Mouse (Mus musculus): ENCODE measurements around the gene Ahnak. TPM values are rescaled to one million over a fixed set of nuclear protein-coding genes. Genes with fewer than 3 reads are reported as not detected.

The Ahnak gene
- polyA plus RNA-seq, 1 experiment, result 7.5 TPM

DNA sequence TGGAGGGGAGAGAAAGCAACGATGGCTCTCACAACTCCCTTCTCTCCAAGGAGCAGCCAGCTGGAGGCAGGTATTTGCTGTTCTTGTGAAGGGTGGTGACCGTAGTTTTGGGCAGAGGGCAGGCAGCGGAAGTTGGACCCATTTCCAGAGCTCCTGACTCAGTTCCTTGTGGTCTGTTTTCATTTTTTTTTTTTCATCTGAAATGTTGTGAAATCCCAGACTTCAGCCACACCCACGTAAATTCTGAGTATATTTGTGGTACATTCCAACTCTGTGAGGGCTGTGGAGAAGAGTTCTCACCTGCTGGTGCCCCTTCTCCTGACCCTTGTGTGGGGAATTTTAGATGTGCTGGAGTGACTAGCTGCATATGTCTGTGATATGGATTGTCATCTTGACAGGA, 71.0 kb downstream of the Ahnak start:
- no peak for DNase-seq (ENCODE audit: extremely low spot score in 1 of 2, low spot score in 1 of 2)

DNA sequence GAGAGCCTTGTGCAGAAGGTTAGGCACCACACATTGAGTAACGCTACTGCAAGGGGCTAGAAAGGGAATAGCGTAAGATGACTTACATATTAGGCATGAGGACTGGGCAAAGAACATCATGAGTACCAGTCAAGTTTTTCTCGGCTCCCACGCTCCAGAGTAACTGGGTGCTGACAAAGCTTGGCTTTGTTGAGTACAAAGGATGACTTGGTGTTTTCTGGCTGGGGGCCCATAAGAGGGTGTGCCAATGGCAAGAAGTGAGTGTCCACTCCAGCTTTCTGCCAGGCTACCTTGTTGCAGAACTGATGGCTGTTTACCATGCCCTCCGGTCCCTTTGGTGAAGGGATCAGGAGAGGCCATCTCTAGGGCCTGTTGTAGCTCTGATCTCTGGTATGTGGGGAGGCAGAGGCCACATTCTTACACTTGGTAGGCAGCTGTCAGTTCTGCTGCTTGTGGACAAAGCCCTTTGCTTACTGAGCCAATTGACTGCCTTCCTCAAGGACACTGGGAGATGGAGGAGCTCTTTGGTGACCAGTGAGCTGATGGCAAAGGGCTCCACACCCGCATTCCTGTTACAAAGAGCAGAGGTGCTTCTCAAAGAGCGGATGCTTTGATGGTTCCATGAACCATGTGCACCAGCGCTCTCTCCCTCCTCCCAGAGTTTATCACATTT, 72.3 kb downstream of the Ahnak start:
- DNase-seq (ENCODE audit: extremely low spot score in 1 of 2, low spot score in 1 of 2), result no peak

DNA sequence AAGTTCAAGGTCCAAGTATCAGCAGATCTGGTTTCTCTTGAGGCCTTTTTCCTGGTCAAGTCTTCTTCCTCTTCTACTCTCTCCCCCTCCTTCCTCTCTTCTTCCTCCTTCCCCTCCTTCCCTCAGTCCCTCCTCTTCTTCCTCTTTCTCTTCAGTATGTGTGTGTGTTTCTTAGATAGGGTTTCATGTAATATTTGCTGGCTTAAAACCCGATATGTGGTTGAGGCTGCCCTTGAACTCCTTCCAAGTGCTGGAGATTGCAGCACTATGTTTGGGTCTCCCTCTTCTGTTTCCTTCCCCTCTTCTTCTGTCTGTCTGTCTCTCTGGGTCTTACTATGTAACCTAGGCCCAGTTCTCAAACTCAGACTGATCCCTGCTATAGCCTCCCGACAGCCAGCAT, 73.7 kb downstream of the Ahnak start:
- no peak for DNase-seq (ENCODE audit: extremely low spot score in 1 of 2, low spot score in 1 of 2)

DNA sequence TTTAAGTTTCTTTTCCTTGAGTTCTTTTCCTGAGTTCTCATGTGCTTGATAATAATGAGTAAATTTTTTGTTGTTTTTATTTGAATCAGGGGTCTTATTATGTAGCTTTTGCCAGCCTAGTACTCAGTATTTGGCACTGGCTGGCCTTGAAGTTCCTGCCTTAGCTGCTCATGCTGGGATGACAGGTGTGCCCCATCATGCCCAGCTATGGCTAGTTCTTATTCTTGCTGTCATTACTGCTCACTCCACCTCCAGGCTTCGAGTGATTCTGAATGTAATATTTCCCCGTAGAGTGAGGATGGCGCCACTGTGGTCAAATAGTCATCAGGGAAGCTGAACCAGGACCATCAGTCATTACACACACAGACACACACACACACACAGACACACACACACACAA, 74.7 kb downstream of the Ahnak start:
- no peak for DNase-seq (ENCODE audit: extremely low spot score in 1 of 2, low spot score in 1 of 2)

DNA sequence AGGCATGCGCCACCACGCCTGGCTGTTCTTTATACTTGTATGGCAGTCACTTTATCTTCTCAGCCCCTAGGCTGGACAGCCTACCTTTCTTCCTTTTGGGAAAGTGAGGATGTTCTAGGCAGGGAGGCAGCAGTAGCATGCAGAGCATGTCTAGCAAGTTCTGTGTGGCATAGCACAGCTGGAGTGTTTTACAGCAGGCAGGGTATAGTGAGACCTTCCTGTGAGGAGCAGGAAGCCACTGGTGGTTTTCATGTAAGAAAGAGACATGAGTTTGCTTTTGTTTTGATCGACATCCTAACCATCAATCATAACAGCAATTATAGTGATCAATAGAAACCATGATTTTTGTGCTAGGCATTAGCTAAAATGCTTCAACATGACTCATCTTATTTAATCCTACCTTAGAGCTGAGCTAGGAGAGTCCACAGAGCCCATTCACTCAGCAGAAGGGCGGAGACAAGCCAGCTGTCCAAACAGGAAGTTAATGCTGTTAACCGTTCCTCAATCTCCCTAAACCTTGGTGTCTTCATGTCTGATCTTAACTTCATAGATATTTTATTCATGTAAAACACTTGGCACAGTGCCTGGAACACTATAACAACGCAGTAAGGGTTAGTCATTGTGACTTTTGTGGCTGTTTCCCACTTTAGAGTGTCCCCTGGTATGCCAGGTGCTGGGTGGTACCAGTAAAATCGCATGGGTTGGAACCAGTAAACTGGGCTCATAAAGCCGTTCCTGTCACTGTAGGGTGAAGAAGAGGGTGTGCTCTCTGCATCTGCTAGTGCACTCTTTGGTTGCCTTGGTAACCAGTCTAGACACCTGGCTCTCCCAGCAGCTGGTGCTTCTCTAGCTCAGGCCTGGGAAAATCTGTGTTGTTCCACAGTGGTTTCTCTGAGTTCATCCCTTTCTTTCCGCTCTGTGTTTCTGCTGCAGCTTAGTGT, 76.8 kb downstream of the Ahnak start:
- peak; percentile 27 to 56 for DNase-seq (ENCODE audit: extremely low spot score in 1 of 2, low spot score in 1 of 2)

DNA sequence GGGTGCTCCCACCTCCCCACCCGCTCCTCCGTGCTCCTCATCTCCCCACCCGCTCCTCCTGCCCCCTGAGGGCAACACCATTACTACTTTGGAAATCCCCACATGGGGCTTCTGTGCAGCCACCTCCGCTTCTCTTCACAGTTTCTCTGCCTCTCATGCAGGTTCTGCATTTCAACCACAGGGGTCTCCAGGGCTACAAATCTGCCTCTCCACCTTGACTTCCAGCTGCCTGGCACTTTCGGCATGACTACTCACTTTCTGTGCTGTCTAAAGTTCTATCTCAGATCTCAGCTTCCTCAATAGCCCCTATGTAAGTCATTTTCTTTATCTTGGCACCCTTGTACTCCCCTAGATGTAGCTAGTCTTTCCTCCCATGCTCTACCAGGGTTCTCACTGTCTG, 78.2 kb downstream of the Ahnak start:
- DNase-seq (ENCODE audit: extremely low spot score in 1 of 2, low spot score in 1 of 2), result no peak

DNA sequence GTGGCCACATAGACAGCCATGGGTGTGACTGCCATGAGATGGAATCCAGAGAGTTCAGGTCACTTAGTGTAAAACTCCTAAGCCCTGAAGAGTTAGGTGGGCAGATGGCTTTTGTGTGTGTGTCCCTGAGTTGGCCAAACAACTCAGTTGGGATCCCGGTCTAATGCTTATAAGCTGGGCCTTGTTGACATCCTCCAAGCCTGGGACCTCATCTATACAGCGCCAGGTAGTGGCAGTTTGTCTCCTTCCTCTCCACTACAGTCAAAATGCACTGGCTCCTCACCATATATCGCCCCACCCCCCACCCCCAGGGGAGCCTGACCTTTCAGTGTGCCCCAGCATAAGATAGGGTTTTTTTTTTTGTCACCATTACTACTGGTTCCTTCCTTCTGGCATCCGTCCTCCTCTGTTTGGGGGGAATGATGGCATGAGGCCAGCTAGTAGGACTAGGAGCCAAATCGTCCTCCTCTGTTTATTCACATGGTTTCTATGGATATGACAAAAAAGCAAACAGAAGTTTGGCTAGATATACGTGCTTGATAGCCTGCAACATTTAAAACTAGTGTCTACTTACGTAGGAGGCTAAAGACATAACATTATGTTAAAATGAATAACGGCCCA, 80.7 kb downstream of the Ahnak start:
- DNase-seq (ENCODE audit: extremely low spot score in 1 of 2, low spot score in 1 of 2), result peak in 1 of 2 experiments; percentile 56

DNA sequence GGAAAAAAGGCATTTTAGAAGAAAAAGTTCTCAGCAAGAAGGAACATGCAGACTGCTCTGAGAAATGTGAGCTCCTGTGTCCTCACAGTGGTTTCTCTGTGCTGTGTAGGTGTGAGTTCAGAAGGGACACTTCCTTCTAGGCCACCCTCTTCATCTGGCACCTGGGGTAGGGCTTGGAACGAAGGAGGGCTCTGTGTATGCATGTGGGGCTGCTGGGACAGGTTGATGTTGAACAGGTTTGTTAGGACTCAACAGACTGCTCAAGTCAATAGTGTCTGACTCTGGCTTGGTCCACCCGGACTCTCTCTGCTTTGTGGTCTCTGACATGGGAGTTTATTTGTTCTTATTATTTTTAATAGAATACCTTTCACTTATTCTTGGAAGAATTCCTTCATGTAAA, 81.2 kb downstream of the Ahnak start:
- DNase-seq (ENCODE audit: extremely low spot score in 1 of 2, low spot score in 1 of 2), result no peak

DNA sequence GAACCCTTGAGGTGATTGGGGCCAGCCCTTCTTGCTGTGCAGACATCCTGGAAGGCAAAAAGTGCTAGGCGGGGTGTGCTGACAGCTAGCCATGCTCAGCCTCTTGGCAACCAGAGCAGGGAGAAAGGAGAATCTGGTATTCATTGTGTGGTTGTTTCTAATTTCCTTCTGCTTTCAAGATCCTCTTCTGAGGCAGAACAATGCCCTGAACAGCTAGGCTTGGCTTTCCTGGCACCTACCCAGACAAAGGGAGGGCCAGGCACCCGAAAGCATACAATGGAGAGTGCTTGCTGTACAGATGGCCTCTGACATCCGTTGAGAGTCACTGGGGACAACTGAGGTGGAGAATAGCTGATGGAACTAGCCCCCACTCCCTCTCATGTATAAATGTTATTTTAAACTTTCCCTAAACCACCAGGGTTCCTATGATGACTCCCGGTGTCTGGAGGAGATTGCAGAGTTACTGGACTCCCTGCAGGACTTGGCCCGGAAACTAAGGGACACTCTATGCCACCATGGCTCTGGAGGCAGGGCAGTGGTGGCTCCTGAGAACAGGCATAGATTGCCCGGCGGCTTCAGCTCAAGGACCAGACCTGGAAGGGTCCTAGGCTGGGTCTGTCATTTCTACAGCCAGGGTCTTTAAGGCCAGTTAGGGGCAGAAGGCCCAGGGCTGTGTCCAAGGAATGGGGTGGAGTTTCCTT, 82.5 kb downstream of the Ahnak start:
- peak in 1 of 2 experiments; percentile 17 for DNase-seq (ENCODE audit: extremely low spot score in 1 of 2, low spot score in 1 of 2)

DNA sequence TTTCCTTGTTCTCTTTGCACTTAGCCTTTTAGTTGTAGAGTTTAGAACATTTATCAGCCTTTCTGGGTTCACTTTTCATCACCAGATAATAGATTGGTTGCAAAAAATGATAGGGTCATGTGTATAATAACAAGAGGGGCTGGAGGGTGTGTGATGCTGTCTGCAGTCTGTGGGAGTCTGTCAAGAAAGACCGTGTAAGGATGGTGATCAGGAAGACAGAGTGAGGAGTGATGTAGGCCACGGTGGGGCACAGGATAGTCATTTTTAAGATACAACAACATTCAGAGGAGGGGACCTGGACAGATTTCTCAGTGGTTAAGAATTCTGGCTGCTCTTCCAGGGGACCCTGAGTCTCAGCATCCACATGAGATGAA, 83.1 kb downstream of the Ahnak start:
- no peak for DNase-seq (ENCODE audit: extremely low spot score in 1 of 2, low spot score in 1 of 2)

DNA sequence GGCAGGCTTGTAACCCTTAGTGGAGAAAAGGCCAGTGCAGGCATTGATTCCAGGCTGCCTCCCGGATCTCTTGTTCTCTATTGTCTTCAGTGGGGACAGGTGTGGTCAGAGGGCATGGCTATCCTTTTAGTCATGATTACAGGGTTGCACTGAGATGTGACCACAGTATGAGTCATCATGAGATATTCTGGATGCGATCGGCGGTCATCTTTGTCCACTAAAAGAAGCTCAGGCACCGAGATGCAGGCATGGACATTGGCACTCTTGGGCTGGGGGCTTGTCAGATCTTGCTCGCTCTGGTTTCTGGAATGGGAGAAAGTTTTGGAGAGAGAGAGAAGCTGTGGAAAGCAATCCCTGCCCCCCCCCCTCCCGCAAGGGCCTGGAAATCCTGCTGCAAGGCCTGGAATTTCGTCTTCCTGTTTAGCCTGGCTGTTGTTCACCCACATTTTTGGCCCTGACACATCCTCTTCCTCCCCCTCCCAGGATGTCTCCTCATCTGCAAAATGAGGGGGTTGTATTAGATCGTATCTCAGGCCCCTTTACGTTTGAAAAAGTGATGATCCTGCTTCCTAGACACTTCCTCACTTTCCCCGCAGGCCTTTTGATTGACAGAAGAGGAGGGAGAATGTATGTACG, 84.8 kb downstream of the Ahnak start:
- no peak for DNase-seq (ENCODE audit: extremely low spot score in 1 of 2, low spot score in 1 of 2)

DNA sequence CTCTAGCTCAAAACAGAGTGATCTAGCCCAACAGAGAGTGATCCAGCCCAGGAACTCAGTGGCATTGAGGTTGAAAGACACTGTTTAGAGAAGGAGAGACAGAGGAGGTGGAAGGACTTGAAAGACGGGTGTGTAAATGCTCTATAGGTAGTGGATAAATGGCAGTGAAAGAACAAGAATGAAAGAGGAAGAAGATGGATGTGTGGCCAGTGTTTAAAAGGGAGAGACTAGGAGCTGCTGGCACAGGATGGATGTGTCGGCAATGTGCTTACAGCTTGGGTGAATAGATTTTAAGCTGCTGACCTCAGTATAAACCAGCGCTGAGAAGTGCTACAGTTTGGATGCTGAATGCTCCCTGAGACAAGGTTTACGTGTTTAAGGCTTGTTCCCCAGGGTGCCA, 85.3 kb downstream of the Ahnak start:
- no peak for DNase-seq (ENCODE audit: extremely low spot score in 1 of 2, low spot score in 1 of 2)

DNA sequence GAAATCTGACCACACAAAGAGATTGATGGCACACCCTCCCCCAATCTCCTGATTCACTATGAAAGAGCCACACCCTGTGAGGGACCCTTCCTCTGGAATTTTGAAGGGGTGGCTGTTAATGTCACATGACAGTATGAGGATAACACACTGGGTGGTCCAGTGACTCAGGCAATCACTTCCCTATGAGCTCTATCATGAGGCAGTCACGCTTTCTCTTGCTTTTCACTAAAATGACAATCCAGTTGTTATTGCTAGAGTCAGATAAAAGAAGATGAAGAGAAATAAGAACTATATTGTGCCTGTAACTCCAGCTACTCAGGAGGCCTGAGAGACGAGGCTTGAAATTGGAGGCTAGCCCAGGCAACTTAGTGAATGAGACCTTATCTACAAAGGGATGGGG, 86.5 kb downstream of the Ahnak start:
- DNase-seq (ENCODE audit: extremely low spot score in 1 of 2, low spot score in 1 of 2), result no peak

DNA sequence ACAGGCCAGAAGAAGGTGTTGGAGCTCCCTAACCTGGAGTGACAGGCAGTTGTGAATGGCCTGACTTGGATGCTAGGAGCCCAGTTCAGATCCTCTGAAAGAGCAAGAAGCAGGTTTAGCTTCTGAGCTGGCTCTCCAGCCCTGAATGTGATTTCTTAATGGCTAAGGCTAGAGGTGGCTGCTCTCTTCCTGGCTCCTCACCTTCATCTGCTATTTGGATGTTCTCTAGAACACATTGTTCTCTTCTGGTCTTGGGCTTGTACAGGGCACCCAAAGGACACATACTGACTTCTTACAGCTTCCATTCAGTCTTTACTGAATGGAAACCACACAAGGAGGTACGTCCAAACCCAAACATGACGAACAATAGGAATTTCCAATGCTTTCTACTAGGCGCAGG, 87.0 kb downstream of the Ahnak start:
- no peak for DNase-seq (ENCODE audit: extremely low spot score in 1 of 2, low spot score in 1 of 2)

DNA sequence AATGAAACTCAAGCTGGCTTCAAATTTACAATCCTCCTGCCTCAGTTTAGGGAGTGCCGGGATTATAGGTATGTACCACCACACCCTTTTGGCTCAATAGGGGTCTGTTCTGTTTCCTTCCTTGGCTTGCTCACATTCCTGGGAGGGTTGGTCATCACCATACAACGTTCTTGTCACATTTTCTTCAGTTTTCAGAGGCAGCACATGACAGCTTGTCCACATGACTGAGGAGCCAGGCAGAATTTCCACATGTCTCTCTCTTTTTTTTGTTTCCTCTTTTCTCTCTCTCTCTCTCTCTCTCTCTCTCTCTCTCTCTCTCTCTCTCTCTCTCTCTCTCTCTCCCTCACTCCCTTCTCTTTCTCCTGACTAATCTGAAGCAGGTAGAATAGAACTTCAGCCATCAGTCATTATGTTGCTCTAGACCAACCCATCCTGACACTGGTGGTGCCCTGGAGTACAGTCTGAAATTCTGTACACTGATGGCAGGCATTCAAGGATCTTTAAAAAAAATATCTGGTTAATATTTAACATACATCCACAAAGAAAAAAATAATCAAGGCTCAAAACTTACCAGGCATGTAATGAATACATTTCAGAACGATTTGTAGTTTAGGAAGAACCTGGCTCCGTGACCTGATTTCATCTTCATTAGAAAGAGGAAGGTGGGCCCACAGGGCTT, 88.0 kb downstream of the Ahnak start:
- DNase-seq (ENCODE audit: extremely low spot score in 1 of 2, low spot score in 1 of 2), result no peak

DNA sequence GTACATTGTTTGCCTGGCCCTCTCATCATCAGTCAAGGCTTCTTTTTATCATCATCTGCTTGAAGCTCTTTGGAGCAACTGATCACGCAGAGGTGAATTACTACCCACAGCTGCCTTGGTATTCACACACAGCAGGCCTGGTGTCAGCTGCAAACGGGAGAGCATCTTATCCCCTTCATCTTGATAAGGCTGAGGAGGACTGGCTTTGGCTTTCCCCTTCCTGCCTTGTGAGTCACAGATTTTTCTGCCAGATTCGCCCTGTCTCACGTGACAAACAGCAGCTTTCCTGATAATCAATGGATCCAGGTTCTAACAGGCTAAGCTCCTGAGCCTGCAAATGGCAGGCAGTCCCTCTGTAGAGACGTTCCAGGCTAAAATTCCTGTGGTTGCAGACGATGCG, 90.8 kb downstream of the Ahnak start:
- DNase-seq (ENCODE audit: extremely low spot score in 1 of 2, low spot score in 1 of 2), result no peak

DNA sequence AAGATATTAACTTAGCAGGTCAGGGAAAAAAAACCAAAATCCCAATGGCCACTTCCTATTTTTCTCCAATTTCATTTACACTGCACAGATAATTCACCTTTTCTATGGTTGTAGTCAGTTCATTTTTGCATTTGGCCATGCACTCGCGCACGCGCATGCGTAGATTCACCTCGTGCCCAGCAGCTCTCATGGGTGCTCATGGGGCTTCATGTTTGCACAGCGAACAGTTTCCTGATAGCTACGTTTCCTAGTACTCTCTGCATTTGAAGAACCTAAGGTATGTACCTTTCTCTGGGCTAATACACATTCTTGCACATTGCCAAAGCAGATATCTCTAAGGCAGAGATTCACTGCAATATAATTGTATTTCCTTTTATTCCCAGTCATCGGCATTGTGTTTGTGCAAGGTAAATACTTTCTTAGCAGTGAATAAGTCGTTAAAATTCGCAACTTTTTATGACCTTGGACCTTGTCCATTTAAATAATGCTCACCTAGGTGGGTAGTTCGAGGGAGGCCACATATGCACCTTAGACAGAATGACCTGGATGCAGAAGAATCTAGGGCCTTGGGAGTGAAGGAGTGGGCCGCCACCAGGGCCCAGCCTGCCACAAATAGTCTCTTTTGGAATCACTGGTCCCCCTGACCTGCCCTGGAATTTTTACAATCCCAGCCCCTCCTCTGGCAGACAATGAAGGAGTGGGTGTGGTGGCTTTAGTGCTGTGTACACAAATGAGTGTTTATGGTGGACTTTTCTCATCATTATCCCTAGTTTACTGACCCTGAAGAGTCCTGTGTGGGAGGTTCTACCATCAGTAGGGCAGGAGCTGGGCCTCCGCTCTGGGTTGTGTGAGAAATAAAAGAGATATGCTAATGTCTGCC, 92.5 kb downstream of the Ahnak start:
- DNase-seq (ENCODE audit: extremely low spot score in 1 of 2, low spot score in 1 of 2), result no peak

DNA sequence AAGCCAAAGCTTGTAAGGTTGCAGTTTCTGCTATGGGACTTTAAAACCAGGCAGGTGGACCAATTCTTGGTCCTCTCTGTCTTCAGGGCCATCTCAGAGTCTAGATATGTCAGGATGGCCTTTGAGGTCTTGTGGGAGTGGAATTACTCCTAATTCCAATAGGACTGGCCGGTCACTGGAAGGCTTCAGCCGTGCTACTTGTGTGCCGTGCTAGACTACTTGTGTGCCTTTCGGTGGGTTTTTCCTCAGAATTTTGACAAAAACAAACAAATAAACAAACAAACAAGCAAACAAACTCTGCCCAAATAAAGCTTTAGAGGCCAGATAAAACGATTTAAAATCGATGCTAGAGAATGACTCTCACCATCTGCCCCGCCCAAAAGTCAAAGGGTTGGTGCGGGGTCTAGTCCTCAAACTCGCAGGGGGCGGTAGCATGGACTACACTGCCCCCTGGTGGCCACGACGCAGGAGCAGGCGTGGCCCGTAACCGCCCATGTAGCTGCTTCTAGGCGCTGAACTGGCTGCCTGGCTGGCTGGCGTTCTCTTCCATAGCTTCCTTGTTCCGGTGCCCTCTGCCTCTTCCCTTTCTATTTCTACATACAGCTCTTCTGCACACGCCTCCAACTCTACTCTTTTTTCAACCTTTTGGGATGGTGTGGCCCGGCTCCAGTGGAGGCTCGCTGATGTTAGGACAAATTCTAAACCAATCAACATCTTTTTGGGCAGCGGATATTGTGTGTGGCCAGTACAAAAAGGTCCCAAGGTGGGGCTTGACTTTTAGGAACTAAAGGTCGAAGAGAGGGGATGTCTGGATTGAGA, 93.3 kb downstream of the Ahnak start:
- peak in 1 of 2 experiments; percentile 77 for DNase-seq (ENCODE audit: extremely low spot score in 1 of 2, low spot score in 1 of 2)
